Mouse (Mus musculus) kidney, adult 9 months (tissue): ENCODE measurements at regions not wholly inside any gene's neighbourhood (a gene's known extent, or its start where the extent isn't known, plus 50 kb on each side); places are given as distances from the start of the nearest gene placed in this dataset.

Experiments used
- DNase-seq: peaks from one replicate; pipeline ENCODE4 v3.0.0; 2022

DNA sequence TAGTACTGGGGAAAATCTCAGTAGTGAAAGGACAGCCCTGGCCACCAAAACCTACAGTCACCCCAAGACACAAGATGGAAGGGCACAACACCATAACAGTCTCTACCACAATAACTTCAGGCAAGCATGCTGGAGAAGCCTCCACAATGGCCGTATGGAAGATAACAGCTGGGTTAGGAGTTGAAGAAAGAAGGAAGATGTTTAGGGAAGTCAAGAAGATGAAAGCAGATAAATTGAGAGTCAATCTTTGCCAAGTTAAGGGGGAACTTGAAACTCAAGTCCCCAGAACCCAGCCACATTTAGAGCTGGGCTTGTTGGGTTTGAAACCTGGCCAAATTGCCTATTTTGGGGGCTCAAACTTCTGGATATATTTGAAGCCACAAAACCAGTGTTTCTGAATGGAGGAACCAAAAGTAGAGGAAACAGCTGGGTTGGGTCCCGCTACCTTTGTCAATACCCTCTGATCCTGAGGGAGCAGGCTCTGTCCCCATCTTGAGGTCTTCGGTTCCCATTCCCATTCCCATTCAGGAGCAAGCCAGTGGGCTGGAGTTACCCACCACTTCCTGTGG is 147.8 kb downstream of the Cdc5l start:
- DNase-seq = no peak

DNA sequence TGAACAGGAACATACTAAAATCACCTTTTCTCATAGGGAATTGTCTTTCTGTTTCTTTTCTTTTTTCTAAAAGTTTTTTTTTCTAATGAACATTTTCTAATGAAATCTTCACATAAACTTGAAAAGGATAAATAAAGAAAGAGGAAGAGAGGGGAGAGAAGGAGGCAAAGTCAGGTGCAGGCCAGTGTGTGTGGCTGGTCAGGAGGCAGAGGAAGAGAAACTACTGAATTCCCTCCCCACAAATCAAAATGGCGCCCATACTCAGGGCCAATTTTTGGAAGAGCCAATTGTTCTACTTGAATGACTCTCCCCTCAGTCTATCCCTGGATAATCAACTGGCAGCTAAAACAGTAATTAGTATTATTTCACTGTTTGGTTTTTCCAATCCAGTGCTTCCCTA is 152.0 kb downstream of the Cdc5l start:
- no peak for DNase-seq

DNA sequence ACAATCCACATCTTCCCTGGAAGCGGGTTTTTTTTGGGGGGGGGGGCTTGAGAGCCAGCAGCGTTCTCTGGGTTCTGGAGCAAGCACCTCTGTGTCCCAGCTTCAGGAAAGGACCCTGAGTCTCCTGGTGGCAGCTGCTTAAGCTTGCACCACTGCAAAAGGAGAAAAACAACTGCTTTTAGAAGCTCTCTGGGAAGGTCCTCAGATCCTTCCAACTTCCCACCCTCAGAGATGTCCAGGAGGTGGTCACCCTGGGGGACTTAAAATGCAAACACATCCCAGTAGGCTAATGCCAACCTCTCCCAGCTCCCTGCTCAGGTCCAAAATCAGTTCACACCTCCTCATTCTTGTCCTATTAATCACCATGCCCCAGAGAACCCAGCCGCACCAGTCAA is 153.7 kb downstream of the Cdc5l start:
- no peak for DNase-seq

DNA sequence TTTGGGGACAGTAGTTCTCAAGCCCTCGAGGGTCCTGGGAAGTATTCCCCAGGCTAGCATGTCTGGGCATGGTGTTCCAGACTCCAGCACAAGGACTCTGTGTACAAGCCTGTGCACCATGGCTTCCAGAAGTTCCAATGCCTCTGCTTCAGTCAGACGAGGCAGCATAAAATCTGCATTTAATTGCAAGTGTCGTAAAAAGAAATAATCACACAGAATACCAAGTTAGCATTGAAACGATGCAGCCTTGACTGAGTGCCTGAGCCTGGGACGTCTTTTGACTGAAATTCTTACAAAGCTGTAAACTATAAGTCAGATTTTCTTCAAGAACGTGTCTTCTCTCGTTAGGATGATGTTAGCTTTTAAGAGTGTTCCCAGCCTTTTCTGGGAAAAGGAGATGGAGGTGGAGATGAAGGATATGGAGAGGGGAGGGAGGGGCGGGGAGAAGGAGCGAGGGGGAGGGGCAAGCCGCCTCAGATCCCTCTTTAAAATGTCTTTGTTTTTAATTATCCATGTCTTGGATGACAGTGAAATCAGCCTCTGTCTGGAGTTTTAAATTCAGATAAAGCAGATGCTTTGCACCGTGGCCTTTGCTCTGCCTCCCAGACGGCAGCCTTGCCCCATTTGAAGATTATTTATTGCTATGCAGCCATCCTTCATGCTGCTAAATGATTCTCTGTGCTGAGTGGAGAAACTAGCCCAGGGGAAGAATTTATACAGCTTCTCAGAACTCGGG is 154.3 kb downstream of the Cdc5l start:
- DNase-seq = no peak

DNA sequence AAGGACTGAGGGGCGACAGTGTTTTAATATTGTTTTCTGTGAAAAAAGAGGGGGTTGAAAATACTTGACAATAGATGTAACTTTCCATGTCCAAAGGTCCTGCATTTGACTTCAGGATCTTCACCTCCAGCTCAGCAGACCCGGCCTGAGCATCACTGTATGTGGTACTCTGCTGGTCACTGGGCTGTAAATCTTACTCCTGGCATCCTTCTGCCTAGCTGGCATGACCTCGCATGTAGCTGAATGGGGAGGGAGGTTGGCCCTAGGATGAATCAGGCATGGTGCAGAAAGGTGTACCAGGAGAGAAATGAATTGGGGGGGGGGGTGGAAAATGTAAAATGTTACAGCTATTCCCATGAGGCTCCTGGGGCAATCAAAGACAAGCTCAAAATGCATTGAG is 156.0 kb downstream of the Cdc5l start:
- no peak for DNase-seq

DNA sequence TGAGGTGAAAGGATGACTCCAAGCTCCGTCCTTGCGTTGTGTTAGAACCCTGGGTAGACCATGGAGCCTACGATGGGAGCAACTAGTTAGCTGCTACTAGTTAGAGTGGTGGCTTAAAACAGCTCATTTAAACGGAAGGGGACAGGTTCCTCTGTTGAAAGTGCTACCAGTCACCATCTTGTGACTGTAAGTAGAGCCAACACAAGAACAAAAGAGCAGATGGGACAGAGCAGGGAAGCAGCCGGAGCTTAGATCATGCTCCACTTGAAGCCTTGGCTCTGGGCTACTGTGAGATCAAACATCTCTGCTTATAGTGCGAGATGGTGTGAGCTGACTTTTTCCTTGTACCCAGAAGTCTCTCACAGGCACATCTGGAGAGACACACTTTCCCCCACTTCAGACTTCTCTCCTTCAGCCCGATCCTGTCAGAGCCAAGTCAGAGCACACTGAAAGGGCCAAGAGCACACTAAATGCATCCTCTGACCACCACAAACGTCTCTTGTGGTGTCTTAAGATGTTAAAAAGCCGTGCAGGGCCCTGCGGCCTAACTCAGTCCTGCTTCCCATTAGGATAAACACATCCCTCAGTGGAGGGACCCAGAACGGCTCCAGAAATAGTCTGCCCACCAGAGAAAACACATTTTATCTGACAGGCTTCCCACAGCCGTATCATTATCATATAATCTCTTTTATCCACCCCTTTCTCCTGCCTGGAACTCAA is 156.7 kb downstream of the Cdc5l start:
- DNase-seq = no peak

DNA sequence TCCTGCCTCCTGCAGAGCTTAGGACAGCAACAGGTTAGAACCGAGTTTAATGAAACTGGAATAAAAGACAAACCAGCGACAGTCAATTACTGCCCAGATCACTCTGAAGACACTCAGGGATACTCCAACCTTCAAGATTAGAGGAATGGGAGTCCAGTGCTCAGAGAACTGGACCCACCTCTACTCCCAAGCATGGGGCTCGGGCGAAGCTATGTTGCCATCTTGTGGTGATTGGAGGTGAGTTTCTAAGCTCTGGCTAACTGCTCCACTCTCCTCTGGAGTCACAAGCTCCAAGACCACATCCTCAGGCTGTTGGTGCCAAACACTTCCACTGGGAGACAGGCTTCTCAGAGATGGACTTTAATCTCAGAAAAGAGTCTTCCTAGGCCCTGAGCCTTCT is 158.6 kb downstream of the Cdc5l start:
- no peak for DNase-seq

DNA sequence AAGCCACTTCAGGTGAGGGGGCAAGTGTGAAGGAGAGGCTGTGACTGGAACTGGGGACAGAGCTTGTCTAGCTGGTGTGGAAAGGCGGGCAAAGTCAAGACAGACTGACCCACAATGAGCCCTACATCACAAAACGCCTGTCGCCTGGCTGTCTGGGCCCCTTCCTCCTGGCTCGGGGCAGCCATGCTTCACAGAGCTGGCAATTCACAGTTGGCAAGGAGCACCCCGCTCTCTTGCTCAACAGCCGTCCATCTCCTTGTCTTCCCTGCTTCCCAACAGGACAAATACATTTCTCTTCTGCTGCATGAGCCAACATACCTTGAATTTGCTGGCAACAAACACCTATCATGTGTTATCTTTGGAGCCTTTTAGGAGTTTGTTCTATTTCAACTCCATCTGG is 166.8 kb downstream of the Cdc5l start:
- DNase-seq = no peak

DNA sequence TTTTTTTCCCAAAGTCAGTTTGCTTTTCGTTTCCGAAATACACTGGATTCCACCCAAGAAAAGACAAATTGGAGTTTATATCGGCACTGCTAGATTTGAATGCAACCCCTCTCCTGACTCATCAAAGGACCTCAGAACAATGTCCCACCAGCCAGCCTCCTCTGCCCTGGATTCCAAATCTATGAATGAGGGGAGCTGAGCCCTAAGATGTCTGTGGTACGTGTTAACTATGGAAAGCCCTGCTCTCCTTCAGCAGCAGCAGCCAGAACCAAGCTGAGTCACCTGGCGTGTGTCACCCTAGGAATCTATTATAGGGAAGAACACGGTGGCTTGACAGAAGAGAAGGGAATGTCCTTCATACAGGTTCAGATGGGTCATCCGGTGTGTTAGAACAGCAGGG is 167.9 kb downstream of the Cdc5l start:
- no peak for DNase-seq

DNA sequence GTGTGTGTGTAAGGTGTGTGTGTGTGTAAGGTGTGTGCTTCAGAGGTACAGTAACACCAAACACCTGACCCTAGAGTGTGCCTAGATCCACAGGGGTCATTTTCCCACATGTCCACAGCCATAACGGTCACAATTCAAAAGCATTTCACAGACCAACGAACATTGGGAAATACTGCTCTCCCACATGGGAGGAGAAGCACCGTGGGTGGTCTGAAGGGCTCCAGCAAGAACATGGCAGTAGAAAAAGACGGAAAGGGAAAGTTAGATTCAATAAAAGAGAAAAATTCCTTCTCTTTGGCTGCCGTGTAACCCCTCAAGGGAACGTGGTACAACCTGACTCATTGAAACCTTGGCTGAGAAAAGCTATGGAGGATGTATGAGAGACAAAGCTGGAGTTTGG is 169.1 kb downstream of the Cdc5l start:
- DNase-seq = no peak

DNA sequence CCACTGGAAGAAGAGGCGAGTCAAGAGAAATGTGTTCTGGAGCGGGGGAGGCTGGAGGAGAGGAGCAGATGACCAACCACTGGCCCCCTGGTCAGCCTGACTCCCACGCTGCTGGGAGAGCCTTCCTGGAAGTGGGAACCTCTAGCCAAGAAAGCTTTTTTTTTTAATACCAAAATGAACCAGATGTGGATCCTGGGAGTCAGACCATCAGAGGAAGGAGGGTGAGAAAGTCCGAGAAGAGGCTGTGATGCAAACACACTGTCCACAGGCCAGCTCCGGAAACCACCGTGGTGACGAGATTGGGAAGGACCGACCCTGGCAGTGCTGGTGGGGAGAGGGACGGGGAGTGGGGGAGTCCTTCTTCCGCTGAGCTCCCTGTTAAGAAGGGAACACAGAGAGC is 173.1 kb downstream of the Cdc5l start:
- no peak for DNase-seq

DNA sequence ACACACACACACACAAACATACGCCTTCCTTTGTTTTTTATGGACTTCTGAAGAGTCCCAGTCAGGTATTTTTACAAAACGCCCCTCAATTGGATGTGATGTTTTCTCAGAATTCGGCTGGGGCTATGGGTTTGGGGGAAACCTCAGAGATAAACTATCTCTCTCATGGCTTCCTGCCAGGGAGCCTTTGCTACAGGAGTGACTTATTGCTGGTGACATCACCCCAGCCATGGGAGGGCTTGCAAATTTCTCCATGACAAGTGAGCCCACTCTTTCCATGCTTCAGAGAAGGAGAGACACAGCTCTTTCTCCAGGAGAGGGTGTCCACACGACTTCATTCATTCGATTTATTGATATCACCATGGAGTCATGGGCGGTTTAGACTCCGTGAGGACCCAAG is 175.5 kb downstream of the Cdc5l start:
- DNase-seq = no peak

DNA sequence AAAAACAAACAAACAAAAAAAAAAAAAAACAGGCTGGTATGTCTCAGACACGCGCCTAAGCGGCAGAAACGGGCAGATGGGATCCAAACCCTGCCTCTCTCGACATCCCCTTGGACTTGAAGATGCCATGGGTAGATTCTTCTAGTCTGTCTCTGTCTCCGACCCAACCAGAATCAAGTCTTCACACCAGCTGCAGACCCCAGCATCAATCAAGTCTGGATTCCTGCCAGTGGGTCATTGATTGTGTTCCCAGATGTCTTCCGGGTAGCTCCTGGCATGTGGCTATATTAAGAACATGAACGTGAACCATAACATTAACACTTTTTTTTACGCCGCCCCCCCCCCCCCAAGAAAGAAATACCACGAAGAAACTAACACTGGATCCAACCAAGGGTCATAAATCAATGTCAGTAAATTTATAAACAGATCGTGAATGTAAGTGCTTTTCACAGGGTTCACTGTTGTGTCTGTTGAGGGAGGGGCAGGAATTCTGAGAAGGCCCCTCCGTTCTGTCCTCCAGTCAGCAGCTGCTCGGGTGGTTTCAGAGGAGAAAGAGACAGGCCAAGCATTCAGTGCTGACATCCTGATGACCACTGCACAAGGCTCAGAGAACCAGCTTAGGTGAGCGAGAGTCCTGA is 180.8 kb downstream of the Cdc5l start:
- DNase-seq = no peak

DNA sequence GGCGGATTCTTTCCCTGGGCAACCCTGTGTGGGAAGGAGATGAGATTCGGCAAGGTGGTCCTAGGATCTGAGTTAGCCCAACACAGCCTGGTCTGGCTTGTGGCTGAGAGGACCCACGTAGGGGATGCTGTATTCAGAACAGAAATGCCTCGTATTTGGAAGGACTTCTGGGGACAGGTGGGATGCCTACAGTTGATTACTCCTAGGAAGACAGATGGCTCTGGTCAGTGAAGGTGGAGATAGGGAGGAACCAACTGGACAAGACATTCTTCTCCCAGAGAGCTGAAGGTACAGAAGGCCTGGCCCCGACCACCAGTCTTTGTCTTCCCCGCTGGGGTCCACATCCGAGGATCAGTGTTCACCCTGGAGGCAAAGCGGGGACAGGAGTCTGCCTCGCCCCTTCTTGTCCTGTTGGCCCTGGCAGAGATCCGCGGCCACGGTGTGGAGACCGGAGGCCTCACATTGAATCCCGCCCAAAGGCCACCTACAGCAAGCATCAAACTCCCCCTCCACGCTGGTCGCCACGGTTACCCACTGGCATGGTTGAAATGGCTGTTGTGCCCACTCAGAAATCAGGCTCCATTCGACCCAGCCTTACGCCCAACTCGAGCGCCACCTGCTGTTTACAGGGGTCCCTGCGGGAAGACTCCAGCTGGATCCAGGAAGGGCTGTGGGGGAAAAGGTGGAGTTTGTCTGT is 182.4 kb downstream of the Cdc5l start:
- DNase-seq = peak; percentile 72

DNA sequence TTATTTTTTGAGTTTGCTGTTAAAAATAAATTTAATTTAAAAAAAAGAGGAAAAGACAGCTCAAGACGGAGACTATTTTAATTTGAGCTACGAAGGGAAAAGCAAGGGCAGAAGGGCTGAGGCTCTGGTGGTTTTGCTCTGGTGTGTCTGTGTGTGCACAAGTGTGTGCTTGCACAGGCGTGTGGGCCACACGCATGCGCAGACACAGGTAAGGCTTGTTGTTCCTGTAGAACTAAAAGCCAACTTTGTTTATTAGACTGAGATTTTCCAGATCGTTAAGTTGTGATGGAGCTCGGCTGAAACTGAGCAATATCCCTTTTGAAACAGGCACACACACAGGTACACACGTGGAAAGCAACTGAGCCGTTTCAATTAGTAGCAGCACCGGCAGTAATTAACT is 183.1 kb downstream of the Cdc5l start:
- DNase-seq = peak; percentile 29

DNA sequence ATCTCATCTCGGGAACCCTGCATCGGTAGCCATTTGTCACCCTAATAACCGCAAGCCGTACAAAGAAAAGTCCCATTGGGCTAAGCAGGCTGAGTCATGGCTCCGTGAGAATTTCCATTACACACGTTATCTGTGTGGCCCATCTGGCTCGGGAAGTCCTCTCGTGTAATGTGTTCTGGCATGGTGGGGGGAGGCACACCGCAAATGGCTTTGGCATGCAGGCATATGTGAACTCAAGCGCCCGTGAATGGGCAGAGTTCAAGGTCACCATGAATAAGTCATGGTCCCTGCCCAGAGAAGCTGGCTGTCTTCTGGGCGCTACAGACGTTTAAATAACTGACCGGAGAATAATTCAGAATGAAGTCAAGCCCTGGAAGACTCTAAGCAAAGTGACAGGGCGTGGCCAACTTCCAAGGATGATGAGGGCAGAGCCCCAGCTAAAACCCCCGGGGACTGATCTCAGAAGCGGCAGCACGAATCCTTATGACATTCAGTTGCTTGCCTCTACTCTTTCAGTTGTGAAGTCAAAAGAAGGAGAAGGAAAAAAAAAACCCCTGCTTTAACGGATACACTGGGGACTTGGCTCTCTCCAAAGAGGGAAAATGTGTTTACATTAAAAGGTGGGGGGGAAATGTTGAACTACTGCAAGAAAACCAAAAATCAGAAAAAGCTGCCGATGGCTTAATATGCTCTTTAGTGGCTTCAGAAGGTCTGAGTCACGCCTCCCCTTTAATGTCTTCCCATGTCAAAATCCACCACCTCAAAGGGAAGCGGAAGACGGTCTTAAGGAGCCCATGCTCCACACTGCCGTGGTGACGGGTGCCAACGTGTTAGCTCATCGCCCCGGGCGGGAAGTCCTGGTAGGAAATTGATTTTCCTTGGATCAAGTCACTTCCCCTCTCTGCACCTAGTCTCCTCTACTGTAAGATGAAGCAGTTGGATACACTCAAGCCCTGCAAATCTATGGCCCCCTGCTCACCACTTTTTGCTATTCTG is 186.1 kb downstream of the Cdc5l start:
- no peak for DNase-seq

DNA sequence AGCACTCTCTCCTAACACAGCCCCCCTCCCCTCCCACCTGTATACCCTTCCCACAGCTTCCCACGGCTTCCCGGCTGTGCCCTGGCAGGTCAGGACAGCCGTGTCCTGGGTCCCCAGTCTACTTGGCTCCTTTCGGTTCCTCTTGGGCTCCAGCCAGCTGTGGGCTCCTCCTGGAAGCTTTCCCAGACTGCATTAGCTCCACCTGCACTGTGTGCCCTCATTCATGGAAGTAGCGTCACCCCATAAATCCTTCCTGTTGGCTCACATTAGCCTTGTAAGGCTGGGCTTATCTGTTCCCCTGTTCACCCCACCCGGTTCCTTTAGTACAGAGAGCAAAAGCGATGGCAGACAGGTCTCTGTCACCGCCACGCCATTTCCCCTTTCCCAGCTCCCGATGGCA is 188.7 kb downstream of the Cdc5l start:
- DNase-seq = peak; percentile 43

DNA sequence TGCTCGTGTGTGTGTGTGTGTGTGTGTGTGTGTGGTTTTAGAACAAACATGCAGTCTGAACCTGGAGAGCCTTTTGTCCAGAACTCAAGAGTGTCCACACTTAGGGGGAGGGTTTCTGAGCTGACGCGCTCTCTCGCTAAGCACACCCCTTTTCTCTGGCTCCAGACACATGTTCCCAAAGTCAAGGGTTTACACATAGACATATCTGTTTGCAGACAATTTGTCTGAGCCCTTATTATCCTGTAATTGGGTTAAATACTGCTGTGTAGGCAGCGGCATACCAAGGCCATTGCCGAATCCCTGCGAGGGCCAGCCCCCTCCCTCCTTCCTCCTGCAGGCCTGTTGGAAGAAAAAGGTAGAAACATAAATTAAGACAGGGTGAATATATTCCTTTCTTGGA is 190.4 kb downstream of the Cdc5l start:
- DNase-seq = no peak

DNA sequence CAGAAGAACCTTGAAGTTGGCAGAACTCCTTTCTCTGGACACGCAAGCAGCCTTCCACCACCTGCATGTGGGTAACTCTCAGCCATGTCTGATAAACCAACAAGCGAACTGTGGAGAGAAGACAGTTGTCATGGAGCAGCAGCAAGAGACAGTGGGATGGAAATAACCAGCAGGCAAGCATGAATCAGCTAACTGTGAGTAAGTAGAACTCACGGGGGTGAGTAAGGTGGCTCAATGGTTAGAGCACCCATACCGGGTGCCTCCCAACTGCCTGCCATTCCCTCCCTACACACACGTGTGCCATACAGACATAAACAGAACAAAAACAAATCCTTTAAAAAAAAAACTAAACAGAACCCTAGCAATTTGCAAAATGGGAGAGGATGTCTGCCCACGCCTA is 191.5 kb downstream of the Cdc5l start:
- no peak for DNase-seq

DNA sequence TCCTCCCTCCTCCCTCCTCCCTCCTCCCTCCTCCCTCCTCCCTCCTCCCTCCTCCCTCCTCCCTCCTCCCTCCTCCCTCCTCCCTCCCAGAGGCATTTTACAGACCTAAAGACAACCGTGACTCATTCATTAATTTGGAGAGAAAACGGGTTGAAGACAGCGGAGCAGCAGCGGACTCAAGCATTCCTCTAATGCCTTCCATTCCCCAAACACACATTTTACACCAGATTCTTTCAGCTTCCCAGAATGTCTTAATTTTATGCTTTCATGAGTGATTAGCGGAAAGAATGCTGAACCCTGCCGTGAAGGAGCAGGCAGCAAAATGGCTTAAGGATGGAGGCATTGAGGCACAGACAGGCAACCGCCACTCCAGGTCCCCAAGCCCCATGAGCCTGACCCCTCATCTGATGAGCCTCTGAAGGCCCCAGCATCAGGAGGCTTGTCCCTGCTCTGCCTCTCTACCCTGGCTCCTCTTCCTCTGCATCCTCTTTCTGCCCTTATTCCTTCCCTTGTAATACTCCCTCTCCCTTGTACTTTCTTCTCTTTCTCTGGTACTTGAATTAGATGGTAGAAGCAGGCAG is 192.5 kb downstream of the Cdc5l start:
- no peak for DNase-seq

DNA sequence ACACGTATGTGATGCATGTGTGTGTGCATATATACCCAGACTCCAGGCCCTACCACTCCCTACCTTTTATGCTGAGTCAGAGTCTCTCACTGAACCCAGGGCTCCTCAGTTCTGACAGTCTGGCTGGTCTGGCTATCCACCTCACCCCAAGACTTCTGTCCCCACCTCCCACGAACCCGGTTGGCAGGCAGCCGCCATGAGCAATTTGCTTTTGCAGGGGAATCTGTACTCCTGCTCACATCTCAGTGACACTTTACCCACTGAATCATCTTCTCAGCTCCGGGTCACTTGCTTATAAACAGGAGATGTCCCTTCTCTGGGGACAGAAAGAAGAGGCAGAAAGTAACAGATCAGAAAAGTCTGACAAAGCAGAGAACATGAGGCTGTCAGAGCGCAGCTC is 193.0 kb downstream of the Cdc5l start:
- no peak for DNase-seq

DNA sequence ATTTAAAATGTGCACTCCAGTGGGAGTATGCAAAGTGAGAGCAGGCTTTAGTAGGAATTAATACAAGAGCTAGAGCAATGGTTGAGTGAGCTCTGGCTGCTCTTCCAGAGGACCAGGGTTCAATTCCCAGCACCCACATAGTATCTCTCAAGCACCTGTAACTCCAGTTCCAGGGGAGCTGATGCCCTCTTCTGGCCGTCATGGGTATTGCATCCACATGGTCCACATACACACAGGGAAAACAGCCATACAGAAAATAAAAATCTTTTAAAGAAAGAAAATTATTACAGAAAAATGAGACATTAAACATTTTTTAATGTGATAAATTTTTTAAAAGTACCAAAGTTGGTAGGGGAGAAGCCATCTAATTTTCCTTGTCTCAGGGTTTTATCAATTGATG is 196.3 kb downstream of the Cdc5l start:
- DNase-seq = no peak
